Mouse (Mus musculus): ENCODE results near the gene Dnajc5. TPM values are rescaled to one million over a fixed set of nuclear protein-coding genes. Genes with fewer than 3 reads are reported as not detected.

Gene Dnajc5
- polyA plus RNA-seq, 1 experiment from 2014 or later, result 87.2 TPM

DNA sequence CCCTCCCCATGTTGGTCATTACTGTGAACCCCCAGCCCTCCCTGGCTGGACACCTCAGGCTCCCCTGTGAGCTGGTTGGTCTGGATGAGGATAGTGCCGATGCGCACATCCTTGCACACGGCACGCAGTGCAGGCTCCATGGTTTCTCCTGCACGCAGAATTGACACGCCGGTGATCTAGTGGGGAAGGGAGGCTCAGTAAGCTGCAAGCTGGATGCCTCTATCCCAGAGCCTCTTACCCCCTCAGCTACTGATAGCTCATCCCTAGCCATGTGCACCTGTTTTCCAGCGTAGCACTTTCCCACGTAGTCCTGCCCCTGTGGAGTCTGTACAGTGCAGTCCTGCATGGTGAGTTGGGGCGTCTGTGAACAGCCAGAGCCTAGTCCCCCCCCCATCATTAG, 49.6 kb downstream of the Dnajc5 start:
- DNase-seq (ENCODE audit: low spot score), result peak; percentile 71
- Histone ChIP-seq H3K4me3 (no peak overlapping the region), H3K36me3 (peaks cover 44% of the 10 kb centered on the region), H3K9me3 (no peaks in the 10 kb centered on the region), H3K4me1 (peaks cover 8% of the 10 kb centered on the region), H3K27me3 (ENCODE audit: insufficient read depth, poor library complexity, severe bottlenecking) (no peaks in the 10 kb centered on the region), H3K27ac (no peak overlapping the region)
- WGBS, result 85% methylated on average over 10 of the region's 10 CpGs

DNA sequence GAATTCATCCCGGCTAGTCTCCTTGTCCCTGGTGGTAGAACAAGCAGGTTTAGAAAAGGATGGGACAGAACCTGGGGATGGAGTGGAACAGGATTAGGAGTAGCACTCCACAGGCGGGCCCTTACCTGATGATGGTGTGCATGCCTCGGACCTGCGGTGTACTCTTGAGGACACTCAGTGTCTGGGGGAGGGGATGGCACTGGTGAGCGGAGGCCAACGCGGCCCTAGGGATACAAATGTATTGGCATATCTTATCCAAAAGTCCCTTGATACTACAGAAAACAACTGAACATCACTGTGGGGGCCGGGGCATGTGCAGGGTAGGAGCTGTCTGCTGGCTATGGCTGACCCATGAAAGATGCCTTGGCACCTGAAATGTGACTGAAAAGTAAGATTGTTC, 50.1 kb downstream of the Dnajc5 start:
- Histone ChIP-seq H3K9me3 (no peaks in the 10 kb centered on the region), H3K4me3 (no peak overlapping the region), H3K27me3 (ENCODE audit: insufficient read depth, poor library complexity, severe bottlenecking) (no peaks in the 10 kb centered on the region), H3K4me1 (peaks cover 8% of the 10 kb centered on the region), H3K27ac (no peak overlapping the region), H3K36me3 (peaks cover 45% of the 10 kb centered on the region)
- DNase-seq (ENCODE audit: low spot score), result no peak
- WGBS, result 71% methylated on average over 8 of the region's 8 CpGs

DNA sequence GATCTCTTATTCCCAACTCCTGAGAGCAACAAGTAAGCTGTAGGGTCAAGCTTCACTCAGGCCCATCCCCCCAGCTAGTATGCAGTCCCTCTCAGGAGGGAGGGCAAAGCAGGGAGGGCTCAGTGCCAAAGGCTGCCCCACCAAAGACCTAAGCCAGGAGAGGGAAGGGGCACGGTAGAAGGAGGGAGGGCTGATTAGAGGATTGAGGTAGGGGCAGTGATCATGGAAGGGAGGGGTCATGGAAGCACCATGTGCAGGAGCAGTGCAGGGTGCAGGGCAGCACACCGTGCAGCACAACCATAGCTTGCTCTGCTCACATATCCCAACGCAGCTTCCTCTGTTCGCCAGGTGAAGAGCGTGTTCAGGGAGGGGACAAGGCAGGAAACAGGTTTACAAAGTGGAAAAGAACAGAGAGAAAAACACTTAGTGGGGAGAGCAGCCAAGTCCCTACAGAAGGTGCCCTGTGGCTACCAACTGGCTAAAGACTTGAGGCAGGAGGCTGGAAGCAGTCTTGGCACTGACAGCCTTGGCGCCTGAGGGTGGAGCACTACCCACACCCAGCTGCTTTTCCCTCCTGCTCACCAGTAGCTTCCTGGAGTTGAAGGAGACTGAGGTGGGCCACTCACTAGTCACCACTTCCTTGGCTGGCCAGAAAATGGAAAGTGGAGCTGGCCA, 50.8 kb downstream of the Dnajc5 start:
- peaks cover 45% of the 10 kb centered on the region for H3K36me3 ChIP-seq
- DNase-seq (ENCODE audit: low spot score), result peak; percentile 69
- no peak overlapping the region for H3K27ac ChIP-seq
- H3K27me3 ChIP-seq (ENCODE audit: insufficient read depth, poor library complexity, severe bottlenecking), result no peaks in the 10 kb centered on the region
- H3K9me3 ChIP-seq, result no peaks in the 10 kb centered on the region
- WGBS, result 62% methylated on average over 6 of the region's 6 CpGs
- peaks cover 8% of the 10 kb centered on the region for H3K4me1 ChIP-seq
- no peak overlapping the region for H3K4me3 ChIP-seq

DNA sequence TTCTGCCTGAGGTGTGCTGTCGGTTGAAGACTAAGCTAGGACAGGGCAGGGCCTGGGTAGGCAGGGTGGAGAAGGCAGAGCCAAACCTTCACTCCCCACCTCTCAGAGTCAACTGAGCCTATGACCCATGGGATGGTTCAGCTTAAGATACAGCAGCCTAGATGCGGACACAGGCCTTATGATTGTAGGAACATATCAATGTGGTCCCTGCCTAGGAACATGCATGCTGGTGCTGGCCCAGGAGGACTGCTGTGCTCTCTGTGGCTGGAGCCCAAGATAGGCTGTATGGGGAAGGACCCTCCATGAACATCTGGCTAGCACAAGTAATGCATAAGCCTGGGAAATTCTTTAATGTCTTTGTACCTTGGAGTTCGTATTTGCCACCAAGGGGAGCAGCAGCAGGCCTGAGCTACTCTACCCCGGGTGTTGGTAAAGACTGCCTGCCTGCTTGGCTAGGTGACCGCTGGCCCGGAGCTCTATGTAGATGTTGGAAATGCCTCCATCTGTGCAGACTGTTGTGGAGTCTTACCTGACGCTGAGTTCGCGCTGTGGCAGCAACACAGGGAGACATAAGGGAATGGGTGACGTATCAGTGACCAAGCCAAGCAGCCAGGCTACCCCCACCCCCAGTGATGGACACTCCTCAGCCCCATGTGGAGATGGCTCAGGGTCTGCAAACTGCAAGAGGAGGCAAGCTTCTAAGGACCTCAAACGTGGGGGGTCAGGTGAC, 51.8 kb downstream of the Dnajc5 start:
- no peak overlapping the region for H3K27ac ChIP-seq
- H3K27me3 ChIP-seq (ENCODE audit: insufficient read depth, poor library complexity, severe bottlenecking), result no peaks in the 10 kb centered on the region
- WGBS, result 91% methylated on average over 11 of the region's 11 CpGs
- H3K4me1 ChIP-seq, result peaks cover 8% of the 10 kb centered on the region
- peak; percentile 70 for DNase-seq (ENCODE audit: low spot score)
- no peak overlapping the region for H3K4me3 ChIP-seq
- peaks cover 45% of the 10 kb centered on the region for H3K36me3 ChIP-seq
- no peaks in the 10 kb centered on the region for H3K9me3 ChIP-seq

DNA sequence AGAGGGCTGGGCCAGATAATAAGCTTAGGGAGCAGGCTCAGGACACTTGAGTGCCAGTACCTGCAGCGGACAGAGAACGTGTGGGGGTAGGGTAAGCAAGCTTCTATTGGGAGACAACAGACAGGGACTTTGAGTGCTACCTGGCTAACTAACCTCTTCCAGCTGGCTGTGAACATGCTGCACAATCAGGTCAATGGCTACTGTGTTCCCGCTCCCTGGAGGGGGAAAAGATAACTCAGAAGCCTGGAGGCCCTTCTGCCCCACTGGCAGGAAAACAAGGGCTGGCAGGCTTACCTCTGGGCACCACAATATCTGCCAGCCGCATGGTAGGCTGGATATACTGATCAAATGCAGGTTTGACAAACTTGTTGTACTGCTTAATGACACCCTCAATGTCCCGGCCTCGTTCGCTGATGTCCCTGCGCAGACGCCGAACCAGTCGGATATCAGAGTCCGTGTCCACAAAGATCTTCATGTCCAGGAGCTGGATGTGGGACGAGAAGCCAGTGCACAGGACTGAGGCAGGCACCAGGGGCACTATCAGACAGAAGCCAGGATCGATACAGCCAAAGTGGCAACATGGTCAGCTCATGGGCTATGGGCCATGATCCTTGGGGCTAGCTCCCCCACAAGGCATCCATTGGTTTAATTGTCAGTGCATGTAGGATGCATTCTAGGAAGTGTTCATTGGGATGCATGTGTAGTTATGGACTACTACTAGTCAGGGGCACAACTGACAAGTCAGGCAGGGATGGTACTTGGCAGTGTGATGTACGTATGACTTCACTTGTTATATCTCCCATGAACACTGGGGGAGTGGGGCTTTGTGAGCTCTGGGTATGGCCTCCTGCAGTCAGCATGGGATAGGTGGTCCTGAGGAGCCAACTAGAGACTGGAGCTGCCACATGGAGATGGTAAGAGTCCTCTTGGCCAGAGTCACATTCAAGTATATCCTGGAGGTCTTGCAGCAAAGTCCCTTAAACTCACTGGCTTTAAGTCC, 52.9 kb downstream of the Dnajc5 start:
- Histone ChIP-seq H3K27me3 (ENCODE audit: insufficient read depth, poor library complexity, severe bottlenecking) (no peaks in the 10 kb centered on the region), H3K4me3 (no peak overlapping the region), H3K27ac (no peak overlapping the region), H3K4me1 (peaks cover 17% of the 10 kb centered on the region), H3K36me3 (peaks cover 45% of the 10 kb centered on the region), H3K9me3 (no peaks in the 10 kb centered on the region)
- 89% methylated on average over 15 of the region's 15 CpGs for WGBS
- peak; percentile 63 for DNase-seq (ENCODE audit: low spot score)

DNA sequence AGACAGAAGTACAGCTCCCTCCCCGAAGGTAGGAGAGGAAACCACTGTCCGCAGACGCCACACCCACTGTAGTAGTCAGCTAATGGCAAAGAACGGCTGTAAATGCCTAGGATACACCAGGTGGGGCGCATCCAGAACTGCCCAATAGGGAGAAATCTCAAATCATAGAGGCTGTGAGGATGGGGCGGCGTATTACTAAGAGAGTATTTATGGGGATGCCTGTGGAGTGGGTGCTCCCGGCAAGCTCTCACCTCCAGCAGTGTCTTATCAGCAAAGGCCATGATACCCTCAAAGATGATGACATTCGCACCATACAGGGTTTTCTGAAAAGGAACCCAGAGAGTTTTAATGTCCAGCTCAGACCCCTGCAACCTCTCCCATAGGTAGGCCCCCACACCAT, 53.7 kb downstream of the Dnajc5 start:
- Histone ChIP-seq H3K27me3 (ENCODE audit: insufficient read depth, poor library complexity, severe bottlenecking) (no peaks in the 10 kb centered on the region), H3K4me3 (no peak overlapping the region), H3K27ac (no peak overlapping the region), H3K9me3 (no peaks in the 10 kb centered on the region), H3K36me3 (peaks cover 45% of the 10 kb centered on the region), H3K4me1 (peaks cover 24% of the 10 kb centered on the region)
- 88% methylated on average over 9 of the region's 9 CpGs for WGBS
- DNase-seq (ENCODE audit: low spot score), result peak; percentile 55

DNA sequence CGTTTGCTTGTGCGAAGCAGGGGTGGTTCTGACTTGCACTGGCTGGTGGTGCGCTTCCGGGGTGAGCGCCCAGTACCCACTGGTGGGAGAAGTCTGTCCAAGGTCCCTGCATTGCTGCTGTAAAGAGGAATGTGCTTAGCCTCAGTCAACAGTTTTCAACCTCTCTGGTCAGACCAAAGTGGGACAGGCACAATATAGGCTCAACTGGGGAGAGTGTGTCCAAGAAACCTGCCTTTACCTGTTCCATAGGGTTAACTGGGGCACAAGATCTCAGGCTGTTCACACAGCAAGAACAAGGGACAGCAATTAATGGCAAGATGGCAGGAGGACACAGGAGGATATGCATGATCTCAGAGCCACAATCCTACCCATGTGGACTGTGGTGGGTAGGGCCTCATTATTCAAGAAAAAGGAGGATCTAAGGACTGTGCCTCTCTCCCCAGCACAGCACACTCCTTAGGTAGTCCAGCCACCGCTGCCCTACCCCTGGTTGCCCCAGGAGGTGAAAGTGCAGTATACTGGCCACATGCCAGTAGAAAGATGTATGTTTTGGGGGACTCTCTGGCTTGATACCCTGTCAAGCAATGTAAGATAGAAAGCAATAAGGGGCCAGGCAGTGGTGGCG, 54.7 kb downstream of the Dnajc5 start:
- Histone ChIP-seq H3K27ac (no peak overlapping the region), H3K4me3 (no peak overlapping the region), H3K9me3 (no peaks in the 10 kb centered on the region), H3K4me1 (peaks cover 33% of the 10 kb centered on the region), H3K36me3 (peaks cover 38% of the 10 kb centered on the region), H3K27me3 (ENCODE audit: insufficient read depth, poor library complexity, severe bottlenecking) (no peaks in the 10 kb centered on the region)
- peak; percentile 75 for DNase-seq (ENCODE audit: low spot score)
- 92% methylated on average over 7 of the region's 7 CpGs for WGBS

DNA sequence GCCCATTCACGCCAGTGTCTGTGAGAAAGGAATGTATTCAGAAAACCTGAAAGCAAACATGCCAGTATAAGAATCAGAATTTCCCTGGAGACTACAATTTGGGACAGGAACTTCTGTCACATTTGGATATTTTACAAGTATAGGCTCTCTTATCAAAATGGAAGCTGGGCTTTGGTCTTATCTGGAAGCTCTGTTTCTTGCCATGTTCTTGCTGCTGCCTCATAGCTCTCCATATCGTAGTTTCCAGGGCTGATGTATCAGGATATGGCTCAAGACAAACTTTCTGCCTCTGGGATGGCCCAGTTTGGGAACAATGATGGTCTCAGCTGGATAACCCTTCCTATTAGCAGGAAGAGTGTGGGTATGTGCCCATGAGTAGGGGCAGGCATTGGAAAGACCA, 56.3 kb downstream of the Dnajc5 start:
- peaks cover 38% of the 10 kb centered on the region for H3K4me1 ChIP-seq
- no peaks in the 10 kb centered on the region for H3K9me3 ChIP-seq
- H3K36me3 ChIP-seq, result peaks cover 33% of the 10 kb centered on the region
- no peak overlapping the region for H3K27ac ChIP-seq
- H3K27me3 ChIP-seq (ENCODE audit: insufficient read depth, poor library complexity, severe bottlenecking), result no peaks in the 10 kb centered on the region
- 85% methylated on average over 2 of the region's 2 CpGs for WGBS
- no peak for DNase-seq (ENCODE audit: low spot score)
- no peak overlapping the region for H3K4me3 ChIP-seq

DNA sequence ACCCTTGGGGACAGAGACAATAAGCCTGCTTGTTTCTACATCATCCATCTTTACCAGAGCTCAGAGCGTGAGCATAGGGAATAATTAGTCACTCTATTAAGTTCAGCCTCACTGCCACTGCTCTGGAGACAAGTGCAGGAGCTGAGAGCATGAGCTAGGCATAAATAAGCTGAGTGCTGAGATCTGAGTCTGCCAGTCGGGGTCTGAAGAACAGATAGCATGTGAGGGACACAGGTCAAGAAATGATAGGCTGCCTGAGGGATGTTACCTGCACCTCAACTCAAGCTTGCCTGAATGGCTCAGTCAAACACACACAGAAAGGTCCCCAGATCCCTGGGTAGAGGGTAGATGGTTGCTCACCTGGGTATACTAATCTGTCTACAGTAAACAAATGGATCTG, 56.8 kb downstream of the Dnajc5 start:
- H3K4me3 ChIP-seq, result no peak overlapping the region
- peaks cover 28% of the 10 kb centered on the region for H3K36me3 ChIP-seq
- H3K27me3 ChIP-seq (ENCODE audit: insufficient read depth, poor library complexity, severe bottlenecking), result no peaks in the 10 kb centered on the region
- no peaks in the 10 kb centered on the region for H3K9me3 ChIP-seq
- H3K4me1 ChIP-seq, result peaks cover 40% of the 10 kb centered on the region
- H3K27ac ChIP-seq, result no peak overlapping the region
- no peak for DNase-seq (ENCODE audit: low spot score)
- 74% methylated on average over 2 of the region's 2 CpGs for WGBS

DNA sequence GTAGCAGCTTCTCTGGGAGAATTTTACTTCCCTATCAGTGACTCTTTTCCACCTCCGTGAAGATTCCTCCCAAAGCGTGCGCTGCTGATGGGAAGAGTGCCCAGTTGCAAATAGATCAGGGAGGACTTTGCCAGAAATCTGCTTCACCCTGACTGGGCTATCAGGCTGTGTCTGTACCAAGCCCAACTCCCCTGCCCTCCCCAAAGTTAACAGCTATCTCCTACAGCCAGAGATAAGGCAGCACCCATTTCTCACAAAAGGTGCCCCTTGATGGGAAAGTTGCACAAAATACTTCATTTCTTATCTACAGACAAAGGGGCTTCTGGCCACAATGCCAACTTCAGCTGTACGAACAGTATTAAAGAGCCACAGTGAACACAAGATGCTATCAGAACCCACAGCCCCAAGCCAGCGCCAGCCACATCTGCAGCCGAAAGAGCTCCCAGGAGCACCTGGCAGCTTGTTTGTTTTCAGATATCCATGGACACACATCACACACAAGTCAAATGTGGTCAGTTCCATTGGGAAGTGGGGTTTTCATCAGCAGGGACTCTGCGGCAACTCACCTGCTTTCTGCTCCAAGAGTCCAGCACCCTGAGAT, 57.8 kb downstream of the Dnajc5 start:
- peak; percentile 69 for DNase-seq (ENCODE audit: low spot score)
- peaks cover 19% of the 10 kb centered on the region for H3K36me3 ChIP-seq
- H3K27me3 ChIP-seq (ENCODE audit: insufficient read depth, poor library complexity, severe bottlenecking), result no peaks in the 10 kb centered on the region
- WGBS, result 69% methylated on average over 7 of the region's 7 CpGs
- H3K27ac ChIP-seq, result no peak overlapping the region
- H3K9me3 ChIP-seq, result no peaks in the 10 kb centered on the region
- H3K4me3 ChIP-seq, result no peak overlapping the region
- H3K4me1 ChIP-seq, result peaks cover 44% of the 10 kb centered on the region

DNA sequence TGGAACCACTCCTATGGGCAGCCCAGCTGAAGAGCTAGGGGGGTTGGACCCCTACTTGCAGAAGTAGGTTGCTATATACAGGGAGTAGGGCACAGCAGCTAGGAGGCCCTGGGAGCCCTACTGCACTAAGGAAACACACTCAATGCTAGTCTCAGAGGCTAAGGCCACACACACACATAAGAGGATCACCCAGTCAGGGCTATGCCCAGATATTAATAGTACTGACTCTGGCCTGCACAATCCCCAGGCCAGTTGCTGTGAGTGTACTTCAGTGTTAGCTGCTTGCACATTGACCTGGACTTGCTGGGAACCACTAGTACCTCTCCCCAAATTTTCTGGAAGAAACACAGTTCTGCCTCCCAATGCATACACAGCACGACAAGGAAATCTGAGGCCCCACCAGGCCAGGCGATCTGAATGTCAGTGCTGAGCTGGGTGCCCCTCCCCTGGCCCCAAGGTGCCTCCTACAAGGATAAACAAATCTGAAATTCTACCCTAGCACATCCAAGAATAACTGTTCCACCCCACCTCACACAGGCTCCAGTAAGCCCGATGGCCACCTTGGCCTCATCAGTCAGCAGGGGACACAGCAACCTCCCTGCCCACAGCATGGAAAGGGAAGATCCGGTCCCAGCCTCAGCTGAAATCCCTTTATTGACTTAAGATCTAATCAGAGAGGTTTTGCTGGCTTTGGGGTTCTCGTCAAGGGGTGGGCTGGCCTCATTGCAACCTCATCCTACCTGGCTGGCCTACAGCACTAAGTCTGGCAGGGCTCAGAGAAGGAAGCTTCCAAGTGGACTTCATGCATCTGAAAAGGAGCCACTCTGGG, 58.7 kb downstream of the Dnajc5 start:
- no peaks in the 10 kb centered on the region for H3K27me3 ChIP-seq (ENCODE audit: insufficient read depth, poor library complexity, severe bottlenecking)
- peak overlapping the region; percentile 4; the same call in 1 of the 2 replicates for H3K27ac ChIP-seq
- no peak overlapping the region for H3K4me3 ChIP-seq
- no peaks in the 10 kb centered on the region for H3K9me3 ChIP-seq
- H3K4me1 ChIP-seq, result peaks cover 44% of the 10 kb centered on the region
- WGBS, result 43% methylated on average over 5 of the region's 5 CpGs
- H3K36me3 ChIP-seq, result peaks cover 16% of the 10 kb centered on the region
- DNase-seq (ENCODE audit: low spot score), result peak; percentile 76
